Mouse (Mus musculus) spleen, adult 2 months (tissue): Measurements from ENCODE around the gene Gm17545.

Experiments used
- CTCF ChIP-seq: fragments of 200-500 bp; IDR thresholded peaks from 2 replicates; pipeline ENCODE4 v1.5.1; 2011; ENCODE audit warnings: mild to moderate bottlenecking, inconsistent platforms; ENCODE audit not compliant: insufficient read depth, insufficient read length, insufficient replicate concordance; ENCODE audit errors: extremely low read depth
- POLR2A ChIP-seq: fragments of 200-500 bp; IDR thresholded peaks from 2 replicates; pipeline ENCODE4 v1.6.1; 2011; ENCODE audit warnings: low read depth, low read length, inconsistent platforms

- TF ChIP-seq CTCF, result no peak
- no peak for TF ChIP-seq POLR2A
These were observed 44.6 kb upstream of the Gm17545 start for GRCm38 (mm10) chr9:22409501-22409900.
